Mouse (Mus musculus) hematopoietic stem cell, adult 5-6 weeks (primary cell): ENCODE measurements around the gene Marcksl1. TPM values are rescaled to one million over a fixed set of nuclear protein-coding genes. Genes with fewer than 3 reads are reported as not detected.
"Not testable (repeated sequence)": the region's sequence is repeated elsewhere in the genome, so short reads cannot be mapped to it uniquely, and the experiment has no call there.

Source experiments
- ATAC-seq, 2 experiments: fragments of 125-278 bp in 1 of 2; replicated peaks in 1 of 2; 2 replicates each; pipeline ENCODE4 v1.8.0; 2016 to 2017; ENCODE audit warnings: inconsistent platforms in 2 of 2, mild to moderate bottlenecking in 2 of 2, moderate number of reproducible peaks in 2 of 2, low read depth in 1 of 2, moderate TSS enrichment in 1 of 2; ENCODE audit not compliant: low FRiP score in 2 of 2, poor library complexity in 2 of 2, severe bottlenecking in 2 of 2, insufficient read depth in 1 of 2, low TSS enrichment in 1 of 2
- total RNA-seq: library from RNA; stranded (forward); fragments of 172-1452, 232-1000 nt; gene quantifications from 2 replicates; pipeline ENCODE4 v1.2.3, GENCODE M21; 2017

Marcksl1 gene
- total RNA-seq, 1 experiment from 2014 or later: 228 TPM

DNA sequence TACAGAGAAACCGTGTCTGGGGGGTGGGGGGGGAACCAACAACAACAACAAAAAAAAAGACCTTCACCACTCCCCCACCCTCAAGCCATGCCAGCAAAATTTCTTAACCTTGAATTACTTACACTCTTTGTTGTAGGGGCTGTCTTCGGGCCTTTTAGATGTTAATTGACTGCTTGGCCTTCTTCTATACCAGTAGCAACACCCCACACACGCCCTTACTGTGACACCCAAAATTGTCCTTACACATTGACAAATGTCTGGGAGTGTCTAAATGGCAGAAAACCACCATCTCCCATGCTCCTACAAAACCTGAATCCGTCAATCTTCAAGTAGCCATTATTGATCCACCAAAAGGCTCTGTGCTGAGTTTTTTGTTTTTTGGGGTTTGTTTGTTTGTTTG lies 30.7 kb downstream of the Marcksl1 start:
- ATAC-seq: no peak

DNA sequence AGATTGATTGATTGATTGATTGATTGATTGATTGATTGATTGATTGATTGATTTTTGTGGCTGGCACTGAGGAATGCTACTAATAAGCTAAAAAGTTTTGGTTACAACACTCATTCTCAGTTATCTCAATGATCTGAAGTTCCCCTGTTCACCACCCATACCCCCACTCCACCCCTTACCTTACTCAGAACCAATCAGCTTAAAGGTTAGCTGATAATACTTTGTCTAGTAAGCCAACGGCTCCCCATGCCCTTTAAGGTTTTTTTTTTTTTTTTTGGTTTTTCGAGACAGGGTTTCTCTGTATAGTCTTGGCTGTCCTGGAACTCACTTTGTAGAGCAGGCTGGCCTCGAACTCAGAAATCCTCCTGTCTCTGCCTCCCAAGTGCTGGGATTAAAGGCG lies 34.2 kb downstream of the Marcksl1 start:
- not testable (repeated sequence) for ATAC-seq

DNA sequence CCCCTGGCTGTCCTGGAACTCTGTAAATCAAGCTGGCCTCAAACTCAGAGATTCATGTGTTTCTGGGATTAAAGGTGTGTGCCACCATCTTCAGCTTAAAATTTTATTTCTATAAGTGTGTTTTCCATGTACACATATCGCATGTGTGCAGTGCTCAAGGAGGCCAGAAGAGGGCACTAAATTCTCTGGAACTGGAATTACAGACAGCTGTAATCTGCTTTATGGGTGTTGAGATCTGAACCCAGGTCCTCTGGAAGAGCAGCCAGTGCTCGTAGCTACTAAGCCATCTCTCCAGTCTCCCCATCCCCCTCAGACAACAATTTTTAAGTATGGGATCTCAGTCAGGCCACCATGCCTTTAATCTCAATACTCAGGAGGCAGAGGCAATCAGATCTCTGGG lies 35.9 kb downstream of the Marcksl1 start:
- ATAC-seq: no peak; a peak in 1 of 4 replicates

DNA sequence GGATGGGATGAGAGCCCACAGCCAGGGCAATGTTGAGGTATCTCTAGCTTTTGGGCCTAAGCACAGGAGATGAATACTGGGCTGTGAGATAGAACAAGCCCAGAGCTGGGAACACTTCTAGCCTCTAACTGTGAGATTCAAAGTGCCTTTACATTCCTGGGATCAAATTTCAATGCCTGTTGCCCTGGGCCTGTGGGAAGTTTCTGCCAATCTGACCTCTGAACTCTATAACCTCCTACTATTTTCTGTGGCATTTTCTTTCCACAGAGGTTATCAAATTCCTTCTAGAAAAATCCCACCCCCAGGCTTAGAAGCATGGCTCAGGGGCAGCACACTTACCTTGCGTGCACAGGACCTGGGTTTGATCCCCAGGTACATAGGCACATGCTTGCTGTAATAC lies 36.9 kb downstream of the Marcksl1 start:
- no peak for ATAC-seq

DNA sequence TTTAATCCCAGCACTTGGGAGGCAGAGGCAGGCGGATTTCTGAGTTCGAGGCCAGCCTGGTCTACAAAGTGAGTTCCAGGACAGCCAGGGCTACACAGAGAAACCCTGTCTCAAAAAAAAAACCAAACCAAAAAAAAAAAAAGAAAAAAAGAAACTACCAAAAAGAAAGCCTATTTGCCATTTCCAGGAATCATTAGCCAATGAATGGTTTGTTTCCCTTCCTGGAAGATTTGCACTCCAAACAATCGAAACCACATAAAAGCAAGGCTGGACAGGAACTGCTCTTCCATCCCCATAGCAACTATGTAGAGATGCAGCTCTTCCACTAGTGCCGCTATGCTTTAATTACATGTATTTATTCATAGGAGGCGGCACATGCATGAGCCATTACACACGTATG lies 41.1 kb downstream of the Marcksl1 start:
- ATAC-seq: not testable (repeated sequence)

DNA sequence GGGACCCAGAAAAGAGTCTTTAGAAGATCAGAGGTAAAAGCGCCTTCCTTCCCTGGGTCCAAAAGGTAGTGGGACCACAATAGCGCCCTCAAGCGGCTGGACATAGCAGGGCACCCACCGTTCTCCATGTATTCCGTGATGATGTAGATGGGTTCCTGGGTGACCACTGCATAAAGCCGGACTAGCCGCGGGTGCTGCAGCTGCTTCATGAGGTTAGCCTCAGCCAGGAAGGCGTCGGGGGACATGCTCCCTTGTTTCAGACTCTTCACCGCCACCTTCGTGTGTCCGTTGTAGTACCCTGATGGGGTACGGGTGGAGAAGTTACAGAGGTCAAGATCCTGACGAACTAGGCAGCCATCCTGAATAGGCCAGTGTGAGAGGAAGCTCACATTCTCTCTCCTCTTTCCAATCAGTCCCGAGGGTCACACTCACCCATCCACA lies 42.1 kb downstream of the Marcksl1 start:
- ATAC-seq: peak; percentile 40 to 55; a peak in 2 of 4 replicates

DNA sequence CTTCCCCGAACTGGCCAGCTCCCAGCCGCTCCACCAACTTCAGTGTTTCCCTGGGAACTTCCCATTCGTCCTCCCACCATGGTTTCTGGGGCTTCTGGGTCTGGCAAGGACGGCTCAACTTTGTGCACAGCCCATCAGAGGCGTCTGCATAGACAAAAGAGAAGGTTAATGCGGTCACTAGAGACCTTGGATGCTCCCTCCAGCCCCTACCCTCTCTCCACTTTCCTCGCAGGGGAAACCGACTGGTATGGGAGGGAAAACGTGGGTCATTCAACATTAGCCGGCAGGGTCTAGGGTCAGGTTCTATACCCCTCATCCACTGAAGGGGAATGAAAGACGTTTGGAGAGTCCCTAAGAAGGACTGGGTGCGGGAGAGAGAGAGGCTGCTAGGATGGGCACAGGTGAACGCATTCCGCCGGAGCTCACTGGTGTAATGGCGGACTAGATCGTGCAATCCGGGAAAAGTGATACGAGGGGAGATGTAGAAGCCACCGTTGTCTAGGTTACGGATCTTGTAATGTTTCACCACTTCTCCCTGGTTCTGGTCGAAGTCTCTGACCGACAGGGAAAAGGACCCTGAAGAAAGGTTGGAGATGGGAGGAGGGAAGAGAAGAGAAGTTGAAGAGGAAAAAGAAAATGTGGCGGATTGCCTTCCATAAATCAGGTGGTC lies 42.6 kb downstream of the Marcksl1 start:
- ATAC-seq: peak in 1 of 2 experiments; percentile 30; a peak in 2 of 4 replicates

DNA sequence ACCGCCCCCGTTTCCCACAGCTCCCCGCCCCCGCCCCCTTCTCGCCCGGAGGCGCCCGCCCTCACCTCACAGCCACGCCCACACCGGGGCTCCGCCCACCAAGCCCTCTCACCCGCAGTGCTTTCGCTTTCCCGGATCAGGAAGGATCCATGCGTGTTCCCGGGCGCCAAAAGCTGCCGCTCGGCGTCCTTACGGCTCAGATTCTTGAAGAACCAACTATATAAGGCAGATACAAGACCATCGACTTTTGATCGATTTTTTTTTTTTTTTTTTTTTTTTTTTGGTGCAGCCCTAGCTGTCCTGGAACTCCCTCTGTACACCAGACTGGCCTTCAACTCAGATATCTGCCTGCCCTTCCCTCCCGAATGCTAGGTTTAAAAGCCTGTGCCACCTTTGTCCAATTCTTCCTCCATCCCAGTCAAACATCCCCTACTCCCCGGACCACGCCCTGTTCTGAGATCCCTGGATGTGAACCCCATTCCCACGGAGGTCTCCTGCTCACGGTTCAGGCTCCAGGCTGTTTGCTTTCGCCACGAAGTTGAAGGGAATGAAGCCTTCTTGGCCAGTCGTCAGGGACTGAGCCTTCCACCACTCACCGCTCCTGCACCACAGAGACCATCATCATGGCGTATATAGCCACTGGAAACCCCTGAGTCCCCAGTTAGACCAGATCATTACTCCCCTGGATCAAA lies 43.3 kb downstream of the Marcksl1 start:
- ATAC-seq: peak; percentile 80 to 85

DNA sequence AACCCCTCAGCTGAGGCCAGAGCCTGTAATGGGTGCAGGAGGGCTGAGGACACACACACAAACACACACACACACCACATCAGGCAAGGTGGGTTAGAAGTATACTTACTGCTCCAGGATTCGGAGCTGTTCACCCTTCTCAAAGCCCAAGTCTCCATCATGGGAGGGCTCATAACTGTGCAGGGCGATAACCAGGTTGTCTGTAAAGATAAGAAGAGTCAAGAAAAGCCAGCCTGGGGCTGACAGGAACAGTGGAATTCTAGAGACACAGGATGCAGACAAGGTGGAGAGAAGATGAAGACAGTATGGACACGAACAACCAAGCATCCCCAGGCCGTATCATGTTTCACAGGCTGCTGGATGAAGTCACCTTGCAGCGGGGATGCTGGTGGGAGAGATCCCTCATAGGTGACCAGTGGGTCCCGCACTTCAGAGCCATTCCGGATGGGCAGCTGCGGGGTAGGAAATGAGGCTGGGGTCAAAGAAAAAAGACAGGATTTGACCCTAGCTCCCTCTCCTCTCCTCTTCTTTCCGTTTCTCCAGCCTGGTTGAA lies 44.0 kb downstream of the Marcksl1 start:
- ATAC-seq: no peak

DNA sequence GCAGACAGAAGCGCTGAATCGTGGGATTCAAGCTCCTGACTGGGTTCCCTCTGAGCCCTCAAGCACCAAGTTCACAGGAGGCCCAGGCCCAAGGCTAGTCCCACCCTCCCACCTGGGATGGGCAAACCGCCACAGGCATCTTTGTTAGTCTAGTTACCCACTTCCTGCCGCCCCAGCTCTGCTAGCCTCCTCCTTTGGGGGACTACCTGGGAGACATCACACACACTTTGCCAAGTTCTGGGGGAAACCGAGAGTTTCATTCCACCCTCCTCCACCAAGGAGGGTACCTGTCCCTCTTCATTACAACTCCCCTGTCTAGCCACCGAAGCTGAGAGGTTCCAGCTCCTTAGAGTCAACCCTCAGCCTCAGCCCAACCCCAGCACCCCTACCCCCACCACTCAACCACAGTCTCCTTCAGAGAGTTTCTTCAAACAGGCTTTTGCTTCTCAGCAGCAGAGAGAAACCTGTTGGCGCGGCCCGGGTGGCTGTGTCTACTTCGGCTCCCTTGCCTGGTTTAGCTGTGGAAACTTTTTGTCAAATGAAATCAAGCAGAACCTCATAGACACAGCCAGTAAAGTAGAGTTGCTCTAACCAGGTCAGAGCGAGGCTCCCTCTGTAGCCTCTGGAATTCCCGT lies 45.1 kb downstream of the Marcksl1 start:
- peak in 1 of 2 experiments; percentile 28; a peak in 1 of 4 replicates for ATAC-seq

DNA sequence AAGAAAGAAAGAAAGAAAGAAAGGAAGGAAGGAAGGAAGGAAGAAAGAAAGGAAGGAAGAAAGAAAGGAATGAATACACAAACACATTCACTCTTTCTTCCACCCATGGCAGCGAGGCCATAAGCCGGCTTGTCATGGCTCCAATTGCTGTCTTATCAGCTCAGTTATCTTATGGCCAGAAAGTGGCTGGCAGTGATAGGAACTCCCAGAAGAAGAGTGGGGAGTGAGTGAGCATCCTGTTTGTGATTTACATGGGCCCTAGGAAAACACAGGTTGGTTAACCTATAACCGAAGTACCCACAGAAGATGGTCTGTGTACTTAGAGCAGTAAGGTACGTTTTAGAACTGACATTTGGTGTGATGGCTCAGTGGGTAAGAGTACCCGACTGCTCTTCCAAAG lies 47.8 kb downstream of the Marcksl1 start:
- no peak for ATAC-seq

DNA sequence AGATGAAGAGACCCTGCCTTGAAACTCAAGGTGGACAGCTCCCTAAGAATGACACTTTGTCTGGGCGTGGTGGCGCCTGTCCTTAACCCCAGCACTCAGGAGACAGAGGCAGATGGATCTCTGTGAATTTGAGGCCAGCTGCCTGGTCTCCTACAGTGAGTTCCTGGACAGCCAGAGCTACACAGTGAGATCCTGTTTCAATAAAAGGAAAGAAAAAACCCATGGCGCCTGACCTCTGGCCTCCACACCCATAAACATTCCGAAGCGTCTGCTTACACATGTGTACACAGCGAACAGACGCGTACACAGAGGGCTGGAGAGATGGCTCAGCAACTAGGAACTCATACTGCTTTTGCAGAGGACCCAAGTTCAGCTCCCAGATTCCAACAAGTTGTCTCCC lies 50.3 kb downstream of the Marcksl1 start:
- no peak for ATAC-seq

DNA sequence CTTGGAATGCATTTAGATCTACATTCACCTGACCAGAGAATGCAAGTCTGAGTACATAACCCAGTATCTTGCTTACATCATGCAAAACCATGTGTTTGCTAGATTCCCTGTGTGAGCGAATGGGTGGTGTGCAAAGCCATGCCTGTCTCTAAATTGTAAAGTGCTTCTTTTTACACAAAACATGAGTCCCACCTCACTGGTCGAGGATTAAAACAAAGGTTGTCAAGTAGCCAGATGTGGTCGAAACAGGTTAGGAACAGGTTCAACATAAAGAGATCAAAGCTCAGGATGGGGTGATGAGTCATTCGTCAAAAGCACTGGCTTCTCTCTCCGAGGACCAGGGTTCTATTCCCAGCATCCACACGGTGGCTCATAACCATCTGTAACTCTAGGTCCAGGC lies 51.8 kb downstream of the Marcksl1 start:
- no peak for ATAC-seq

Other genes starting within 250 kb of the Marcksl1 start
- gene Sync, start 226.0 kb upstream of the Marcksl1 start, total RNA-seq: 0.05 TPM in 1 of 2 replicates, not detected in the other
- 118 and 128 TPM in 2 replicates for gene Rbbp4, start 178.2 kb upstream of the Marcksl1 start, total RNA-seq
- 89.1 and 106 TPM in 2 replicates for gene Zbtb8os, start 177.9 kb upstream of the Marcksl1 start, total RNA-seq
- gene Zbtb8a, start 135.5 kb upstream of the Marcksl1 start, total RNA-seq: 8.1 and 12.2 TPM in 2 replicates
- not detected in 2 replicates for gene Zbtb8b, start 72.7 kb upstream of the Marcksl1 start, total RNA-seq
- 36.2 and 41.3 TPM in 2 replicates for gene Bsdc1, start 52.0 kb upstream of the Marcksl1 start, total RNA-seq
- not detected in 2 replicates for gene Tssk3, start 22.6 kb upstream of the Marcksl1 start, total RNA-seq
- not detected in 2 replicates for gene Fam229a, start 22.4 kb upstream of the Marcksl1 start, total RNA-seq
- 104 TPM in 2 replicates for gene Hdac1, start 29.1 kb downstream of the Marcksl1 start, total RNA-seq
- gene Lck, start 60.1 kb downstream of the Marcksl1 start, total RNA-seq: 27.1 and 36.3 TPM in 2 replicates
- gene Fam167b, start 65.0 kb downstream of the Marcksl1 start, total RNA-seq: not detected in 2 replicates
- gene Eif3i, start 87.1 kb downstream of the Marcksl1 start, total RNA-seq: 226 and 281 TPM in 2 replicates
- gene Tmem234, start 87.1 kb downstream of the Marcksl1 start, total RNA-seq: 86.7 and 91.1 TPM in 2 replicates
- gene Dcdc2b, start 100.7 kb downstream of the Marcksl1 start, total RNA-seq: not detected in 2 replicates
- 11.4 and 25.6 TPM in 2 replicates for gene Iqcc, start 105.5 kb downstream of the Marcksl1 start, total RNA-seq
- gene Ccdc28b, start 110.4 kb downstream of the Marcksl1 start, total RNA-seq: 57.7 and 75.9 TPM in 2 replicates
- 106 and 169 TPM in 2 replicates for gene Txlna, start 127.5 kb downstream of the Marcksl1 start, total RNA-seq
- gene Kpna6, start 159.2 kb downstream of the Marcksl1 start, total RNA-seq: 16.0 and 22.8 TPM in 2 replicates
- gene Tmem39b, start 183.3 kb downstream of the Marcksl1 start, total RNA-seq: 6.4 and 8.0 TPM in 2 replicates
- 92.1 and 122 TPM in 2 replicates for gene Khdrbs1, start 228.7 kb downstream of the Marcksl1 start, total RNA-seq